Mouse (Mus musculus) midbrain, embryonic 16.5 days (tissue): ENCODE results near the gene Trim38. TPM values are rescaled to one million over a fixed set of nuclear protein-coding genes. Genes with fewer than 3 reads are reported as not detected.
A peak's percentile ranks its signal among the peaks of the same experiment; 100 is the strongest.
"Not testable (repeated sequence)": the region's sequence is repeated elsewhere in the genome, so short reads cannot be mapped to it uniquely, and the experiment has no call there.

Experiments used
- ATAC-seq: fragments of 200-750 bp; cut with Nextera tagmentation; 2 replicates; pipeline ENCODE4 v1.8.0; 2017; ENCODE audit warnings: moderate TSS enrichment
- H3K27ac ChIP-seq: fragments of 300-500 bp; sonication (generic); 2 replicates; pipeline ENCODE4 v1.5.1; 2014; ENCODE audit warnings: mild to moderate bottlenecking, low read length, mixed read lengths
- H3K27me3 ChIP-seq: fragments of 300-500 bp; sonication (generic); 2 replicates; pipeline ENCODE4 v1.6.1; 2014; ENCODE audit warnings: low read depth, low read length, mixed read lengths; ENCODE audit not compliant: control insufficient read depth, insufficient read depth
- H3K36me3 ChIP-seq: fragments of 300-500 bp; sonication (generic); 2 replicates; pipeline ENCODE4 v1.6.1; 2014; ENCODE audit warnings: mild to moderate bottlenecking, low read length, moderate library complexity, mixed read lengths; ENCODE audit not compliant: control insufficient read depth, insufficient read depth
- H3K4me1 ChIP-seq: fragments of 300-500 bp; sonication (generic); 2 replicates; pipeline ENCODE4 v1.6.1; 2014; ENCODE audit warnings: mild to moderate bottlenecking, low read length, mixed read lengths; ENCODE audit not compliant: control insufficient read depth, insufficient read depth
- H3K4me2 ChIP-seq: fragments of 300-500 bp; sonication (generic); 2 replicates; pipeline ENCODE4 v1.6.1; 2014; ENCODE audit warnings: mild to moderate bottlenecking, low read length, mixed read lengths
- H3K4me3 ChIP-seq: fragments of 300-500 bp; sonication (generic); 2 replicates; pipeline ENCODE4 v1.5.1; 2014; ENCODE audit warnings: low read depth, mild to moderate bottlenecking, low read length, moderate library complexity, mixed read lengths
- H3K9ac ChIP-seq: fragments of 300-500 bp; sonication (generic); 2 replicates; pipeline ENCODE4 v1.6.1; 2014; ENCODE audit warnings: low read depth, low read length, mixed read lengths
- H3K9me3 ChIP-seq: fragments of 300-500 bp; sonication (generic); replicated peaks from 2 replicates; pipeline ENCODE4 v1.6.1; 2014; ENCODE audit warnings: mild to moderate bottlenecking, low read length, mixed read lengths; ENCODE audit not compliant: control insufficient read depth, poor library complexity, severe bottlenecking
- WGBS: fragments of 180-500 bp; shearing (Covaris S2); extraction: QIAGEN DNeasy Blood & Tissue Kit; methylation state at CpG from one replicate; pipeline ENCODE4 v1.1.7; 2014; 5-methylcytosine and 5-hydroxymethylcytosine counted together
- polyA plus RNA-seq: library from polyadenylated mRNA; unstranded; fragments of >200 nt; fragmentation: Nextera tagmentation; extraction: Ambion mirVana; gene quantifications from 2 replicates; pipeline ENCODE4 v1.2.1, GENCODE M21; 2015

The Trim38 gene
- polyA plus RNA-seq, 1 experiment from 2014 or later: not detected

DNA sequence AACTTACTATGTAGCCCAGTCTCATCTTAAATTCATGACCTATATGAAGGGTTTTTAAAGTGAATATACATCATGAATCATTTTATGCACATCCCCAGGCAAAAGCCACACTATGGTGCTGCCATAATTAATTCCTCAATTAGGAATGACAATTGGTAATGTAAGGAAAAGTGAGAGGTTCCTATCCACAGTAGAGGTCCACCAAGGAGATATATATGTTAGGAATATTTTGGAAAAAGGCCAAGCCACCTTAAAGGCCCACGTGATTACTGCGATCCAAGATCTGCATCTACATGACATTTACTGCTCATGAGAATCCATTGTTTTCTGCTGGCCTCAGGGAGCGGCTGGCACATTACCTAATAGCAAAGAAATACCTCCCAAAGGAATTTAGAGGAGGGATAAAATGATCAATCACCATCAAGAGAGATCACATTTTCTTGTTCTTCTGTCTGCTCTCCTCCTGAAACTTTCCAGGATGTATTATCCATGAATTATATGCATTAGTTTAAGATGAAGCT, 10.4 kb upstream of the Trim38 start:
- no peak overlapping the region for H3K9ac ChIP-seq
- 81% methylated on average over 3 of the region's 3 CpGs for WGBS

DNA sequence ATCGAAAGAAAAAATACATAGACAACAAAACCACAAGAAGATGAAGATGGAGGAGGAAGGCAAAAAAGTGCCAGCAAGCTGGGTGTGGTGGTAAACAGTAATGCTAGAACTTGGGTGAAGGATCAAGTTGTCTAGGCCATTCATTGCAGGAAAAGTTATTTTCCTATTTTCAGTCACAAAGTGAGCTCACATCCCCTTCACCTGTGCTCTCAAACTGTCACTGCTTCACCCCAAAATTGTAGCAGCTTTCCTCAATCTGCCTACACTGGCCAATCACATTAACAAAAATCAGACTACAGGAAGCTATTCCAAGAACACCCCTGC, 9.8 kb upstream of the Trim38 start:
- WGBS: 71% methylated on average over 1 of the region's 1 CpGs
- no peaks in the 10 kb centered on the region for H3K27me3 ChIP-seq
- no peaks in the 10 kb centered on the region for H3K36me3 ChIP-seq
- H3K27ac ChIP-seq: peak overlapping the region; percentile 82; the same call in 1 of the 2 replicates
- H3K4me3 ChIP-seq: peak overlapping the region; percentile 44; the same call in 1 of the 2 replicates
- H3K9me3 ChIP-seq: no peaks in the 10 kb centered on the region
- H3K4me2 ChIP-seq: peak overlapping the region; percentile 82
- ATAC-seq: no peak
- H3K9ac ChIP-seq: no peak overlapping the region
- peaks cover 30% of the 10 kb centered on the region for H3K4me1 ChIP-seq

More for the DNA sequence above, 10.4 kb upstream of the Trim38 start:
- Histone ChIP-seq H3K36me3 (no peaks in the 10 kb centered on the region), H3K4me2 (no peak overlapping the region), H3K9me3 (no peaks in the 10 kb centered on the region), H3K4me3 (no peak overlapping the region), H3K4me1 (peaks cover 26% of the 10 kb centered on the region), H3K27ac (no peak overlapping the region), H3K27me3 (no peaks in the 10 kb centered on the region)
- no peak for ATAC-seq

GRCm38 (mm10) chr13:23760240-23760971, 9.3 kb upstream of the Trim38 start:
- H3K4me1 ChIP-seq: peaks cover 30% of the 10 kb centered on the region
- H3K27me3 ChIP-seq: no peaks in the 10 kb centered on the region
- H3K4me3 ChIP-seq: peak overlapping the region; percentile 44
- WGBS: 2% methylated on average over 18 of the region's 27 CpGs
- no peaks in the 10 kb centered on the region for H3K36me3 ChIP-seq
- H3K9me3 ChIP-seq: no peaks in the 10 kb centered on the region
- ATAC-seq: peak; percentile 40
- peak overlapping the region; percentile 82 for H3K4me2 ChIP-seq
- H3K27ac ChIP-seq: peak overlapping the region; percentile 82
- peak overlapping the region; percentile 57 for H3K9ac ChIP-seq

DNA sequence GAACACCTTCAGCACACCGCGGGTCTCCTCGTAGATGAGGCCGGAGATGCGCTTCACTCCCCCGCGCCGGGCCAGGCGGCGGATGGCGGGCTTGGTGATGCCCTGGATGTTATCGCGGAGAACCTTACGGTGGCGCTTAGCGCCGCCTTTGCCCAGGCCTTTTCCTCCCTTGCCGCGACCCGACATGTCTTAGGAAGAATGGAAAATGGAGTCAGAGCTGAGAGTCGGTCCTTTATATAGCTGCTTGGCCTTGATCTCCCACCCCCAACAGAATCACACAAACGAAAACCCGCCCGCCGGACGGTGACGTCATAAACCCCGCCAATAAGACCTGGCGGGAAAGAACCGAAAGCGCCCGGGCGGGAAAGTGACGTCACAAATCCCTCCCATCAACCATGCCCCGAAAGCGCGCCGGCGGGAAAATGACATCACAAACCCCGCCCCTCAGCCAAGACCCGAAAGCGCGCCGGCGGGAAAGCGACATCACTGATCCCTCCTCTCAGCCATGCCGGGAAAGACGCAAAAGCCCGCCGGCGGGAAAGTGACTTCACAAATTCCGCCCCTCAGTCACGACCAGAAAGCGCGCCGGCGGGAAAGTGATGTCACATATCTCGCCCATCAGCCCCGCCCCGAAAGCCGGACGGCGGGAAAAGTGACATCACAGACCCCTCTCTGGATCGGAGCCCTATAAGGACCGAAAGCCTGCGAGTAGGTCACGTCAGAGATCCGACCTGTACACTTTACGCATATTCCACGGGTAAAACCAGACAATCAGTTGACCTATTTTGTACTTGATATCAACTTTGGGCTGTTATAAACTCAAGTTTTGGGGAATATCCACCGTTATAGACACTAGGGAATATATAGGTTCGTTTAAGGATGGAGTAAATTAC, 8.5 kb upstream of the Trim38 start, which contains the start of gene Hist1h4a:
TSS of gene Hist1h4a (minus strand) at position 259 of the 893 bp plus-strand sequence.
- Histone ChIP-seq H3K27me3 (no peaks in the 10 kb centered on the region), H3K36me3 (no peaks in the 10 kb centered on the region), H3K4me2 (peak within 1 kb of the TSS; percentile 82), H3K4me1 (peaks cover 30% of the 10 kb centered on the region), H3K4me3 (peak within 1 kb of the TSS; percentile 44), H3K9me3 (no peaks in the 10 kb centered on the region), H3K27ac (peak within 1 kb of the TSS; percentile 82), H3K9ac (peak within 1 kb of the TSS; percentile 57)
- WGBS: under 1% methylated on average over 61 of the region's 72 CpGs
- ATAC-seq: peak; percentile 83

GRCm38 (mm10) chr13:23761871-23762821, 7.6 kb upstream of the Trim38 start, which contains the start of gene Hist1h3a:
Gene Hist1h3a (minus strand): TSS chr13:23762386.
- under 1% methylated on average over 27 of the region's 52 CpGs for WGBS

GRCm38 (mm10) chr13:23763242-23763585, 6.5 kb upstream of the Trim38 start:
- Histone ChIP-seq H3K4me2 (peak overlapping the region; percentile 82), H3K4me3 (peak overlapping the region; percentile 49), H3K27ac (peak overlapping the region; percentile 67), H3K9me3 (no peaks in the 10 kb centered on the region), H3K27me3 (no peaks in the 10 kb centered on the region), H3K4me1 (peaks cover 25% of the 10 kb centered on the region), H3K36me3 (no peaks in the 10 kb centered on the region), H3K9ac (peak overlapping the region; percentile 22; the same call in 1 of the 2 replicates)
- WGBS: under 1% methylated on average over 10 of the region's 10 CpGs
- ATAC-seq: no peak

More at GRCm38 (mm10) chr13:23761871-23762821, 7.6 kb upstream of the Trim38 start, which contains the start of gene Hist1h3a:
- Histone ChIP-seq H3K4me2 (peak within 1 kb of the TSS; percentile 82), H3K4me3 (peak within 1 kb of the TSS; percentile 49), H3K4me1 (peaks cover 30% of the 10 kb centered on the region), H3K27ac (peak within 1 kb of the TSS; percentile 82), H3K9ac (peak within 1 kb of the TSS; percentile 38; the same call in 1 of the 2 replicates)
- H3K9me3 ChIP-seq, H3K27me3 ChIP-seq, H3K36me3 ChIP-seq: not testable (repeated sequence)
- peak; percentile 67 for ATAC-seq

DNA sequence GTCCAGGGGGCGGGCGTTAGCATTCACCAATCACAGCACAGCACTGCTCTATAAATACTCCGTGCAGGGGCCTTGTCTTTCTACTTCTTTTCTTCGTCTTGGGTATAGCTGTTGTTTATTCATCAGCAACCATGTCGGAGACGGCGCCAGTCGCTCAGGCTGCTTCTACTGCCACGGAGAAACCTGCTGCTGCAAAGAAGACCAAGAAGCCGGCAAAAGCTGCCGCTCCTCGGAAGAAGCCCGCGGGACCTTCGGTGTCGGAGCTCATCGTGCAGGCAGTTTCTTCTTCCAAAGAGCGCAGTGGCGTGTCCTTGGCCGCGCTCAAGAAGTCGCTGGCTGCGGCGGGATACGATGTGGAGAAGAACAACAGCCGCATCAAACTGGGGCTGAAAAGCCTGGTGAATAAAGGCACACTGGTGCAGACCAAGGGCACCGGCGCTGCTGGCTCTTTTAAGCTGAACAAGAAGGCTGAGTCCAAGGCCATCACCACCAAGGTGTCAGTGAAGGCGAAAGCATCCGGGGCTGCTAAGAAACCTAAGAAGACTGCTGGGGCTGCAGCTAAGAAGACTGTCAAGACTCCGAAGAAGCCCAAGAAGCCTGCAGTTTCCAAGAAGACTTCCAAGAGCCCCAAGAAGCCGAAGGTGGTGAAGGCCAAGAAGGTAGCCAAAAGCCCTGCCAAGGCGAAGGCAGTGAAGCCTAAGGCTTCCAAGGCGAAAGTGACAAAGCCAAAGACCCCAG, 6.0 kb upstream of the Trim38 start, which contains the start of gene Hist1h1a:
TSS of gene Hist1h1a (plus strand) at position 81 of the 738 bp plus-strand sequence.
- Histone ChIP-seq H3K4me2 (peak within 1 kb of the TSS; percentile 82), H3K4me3 (peak within 1 kb of the TSS; percentile 49), H3K9ac (peak within 1 kb of the TSS; percentile 64), H3K9me3 (no peaks in the 10 kb centered on the region), H3K27ac (peak within 1 kb of the TSS; percentile 67), H3K4me1 (peaks cover 25% of the 10 kb centered on the region), H3K27me3 (no peaks in the 10 kb centered on the region), H3K36me3 (no peaks in the 10 kb centered on the region)
- peak; percentile 73 for ATAC-seq
- whole genome bisulfite sequencing: 3% methylated on average over 34 of the region's 34 CpGs
